Mouse (Mus musculus): ENCODE measurements around the gene Trim44.
A peak's percentile ranks its signal among the peaks of the same experiment; 100 is the strongest.

The Trim44 gene

DNA sequence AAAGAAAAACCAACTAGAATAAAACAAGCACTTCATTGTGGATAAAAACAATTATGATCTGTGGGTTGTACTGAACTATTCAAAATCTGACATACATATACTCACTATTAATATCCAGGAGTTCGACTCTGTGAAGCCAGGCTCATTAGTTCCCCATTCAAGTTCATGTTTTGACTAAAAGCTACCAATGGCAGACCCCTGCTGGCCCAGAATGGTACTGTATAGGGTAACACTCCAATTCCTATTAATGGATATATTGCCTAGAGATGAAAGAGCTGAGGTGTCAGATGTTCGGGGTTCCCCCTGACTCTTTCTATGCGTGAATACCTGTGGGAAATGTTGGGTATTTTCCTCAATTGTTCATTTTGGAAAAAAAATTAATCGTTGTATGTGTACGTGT is 117.6 kb downstream of the Trim44 start:
- peak; percentile 20 for DNase-seq (ENCODE audit: low spot score)

DNA sequence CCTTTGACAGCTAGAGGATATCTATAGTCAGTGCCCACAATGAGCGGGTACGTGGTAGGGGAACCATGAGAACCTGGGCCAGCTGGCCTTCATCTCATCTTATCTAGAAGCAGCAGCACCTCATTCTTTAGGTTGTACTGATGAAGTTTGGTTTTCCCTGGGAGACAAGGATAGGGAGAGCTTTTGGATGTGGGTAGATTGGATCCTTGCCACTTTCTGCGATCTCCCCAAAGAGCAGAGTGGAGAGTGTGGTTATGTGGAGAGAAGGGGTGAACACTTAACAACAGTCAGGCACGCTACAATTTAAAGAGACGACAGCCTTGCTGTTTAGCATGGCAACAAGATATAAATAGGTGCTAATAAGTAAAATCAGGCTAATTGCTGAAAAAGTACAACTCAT is 119.0 kb downstream of the Trim44 start:
- DNase-seq (ENCODE audit: low spot score), result no peak

DNA sequence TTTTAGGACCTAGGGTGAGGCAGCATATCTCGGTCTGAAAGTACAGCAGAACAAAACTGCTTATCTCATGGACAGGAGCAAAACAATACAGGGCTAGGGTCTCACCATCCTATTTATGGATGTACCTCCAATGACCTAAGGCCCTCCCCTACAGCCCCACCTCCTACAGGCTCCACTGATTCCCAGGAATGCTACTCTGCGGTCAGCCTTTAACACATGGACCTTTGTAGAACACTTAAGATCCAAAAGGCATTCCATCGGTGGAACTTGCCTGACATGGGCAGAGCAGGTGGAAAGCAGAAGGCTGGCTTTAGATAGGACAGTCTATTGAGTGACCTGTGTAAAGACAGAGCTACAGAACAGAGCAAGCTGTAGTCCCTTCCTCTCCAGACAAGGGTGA is 120.3 kb downstream of the Trim44 start:
- no peak for DNase-seq (ENCODE audit: low spot score)

DNA sequence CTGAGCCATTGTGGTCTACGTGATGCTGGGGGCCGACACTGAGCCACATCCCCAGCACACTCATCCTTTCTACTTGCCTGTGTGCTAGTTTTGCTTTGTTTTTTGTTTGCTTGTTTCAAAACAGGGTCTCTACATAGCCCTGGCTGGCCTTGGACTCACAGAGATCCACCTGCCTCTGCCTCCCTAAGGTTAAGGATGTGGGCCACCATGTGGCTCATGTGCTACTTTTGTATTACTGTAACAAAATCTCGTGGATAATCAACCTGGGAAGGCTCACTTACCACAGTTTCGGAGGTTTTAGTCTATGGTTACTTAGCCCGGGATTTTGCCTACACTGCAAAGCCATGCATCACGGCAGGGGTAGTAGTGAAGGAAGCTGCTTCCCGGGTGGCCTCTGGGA is 125.5 kb downstream of the Trim44 start:
- DNase-seq (ENCODE audit: low spot score), result no peak

DNA sequence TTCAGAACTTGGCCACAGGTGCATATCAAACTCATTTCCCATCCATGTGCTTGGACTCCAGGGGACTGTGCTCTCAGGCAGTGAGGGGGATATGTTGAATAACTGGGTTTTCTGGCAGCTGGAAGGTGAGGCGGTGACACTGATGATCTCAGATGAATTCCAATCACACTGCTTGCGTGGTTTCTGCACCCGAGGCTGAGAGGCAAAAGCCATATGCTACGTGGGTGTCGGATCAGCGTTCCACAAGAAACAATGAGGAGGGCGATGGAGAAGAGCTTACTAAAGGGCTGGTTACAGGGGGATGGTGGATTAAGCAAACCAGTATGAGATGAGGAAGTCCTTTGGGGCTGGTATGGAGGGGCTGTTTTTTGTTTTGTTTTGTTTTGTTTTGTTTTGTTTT is 127.8 kb downstream of the Trim44 start:
- no peak for DNase-seq (ENCODE audit: low spot score)

DNA sequence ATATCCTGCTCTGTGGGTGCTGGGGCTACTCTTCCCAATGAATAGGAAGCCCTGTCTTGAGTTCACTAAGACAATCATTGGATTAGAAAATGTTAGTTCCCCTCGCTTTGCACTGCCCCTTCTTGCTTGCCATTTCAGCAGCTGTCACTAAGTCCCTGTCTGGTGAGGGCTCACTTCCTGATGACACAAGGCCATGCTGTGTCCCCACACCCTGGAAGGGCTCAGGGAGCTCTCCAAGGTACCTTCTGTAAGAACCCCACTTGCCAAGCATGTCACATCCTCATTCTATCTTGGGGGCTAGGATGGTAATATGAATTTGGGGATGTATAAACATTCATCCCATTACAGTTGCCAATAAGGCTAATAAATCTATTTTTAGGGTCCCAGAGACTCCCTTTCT is 129.7 kb downstream of the Trim44 start:
- DNase-seq (ENCODE audit: low spot score), result no peak

DNA sequence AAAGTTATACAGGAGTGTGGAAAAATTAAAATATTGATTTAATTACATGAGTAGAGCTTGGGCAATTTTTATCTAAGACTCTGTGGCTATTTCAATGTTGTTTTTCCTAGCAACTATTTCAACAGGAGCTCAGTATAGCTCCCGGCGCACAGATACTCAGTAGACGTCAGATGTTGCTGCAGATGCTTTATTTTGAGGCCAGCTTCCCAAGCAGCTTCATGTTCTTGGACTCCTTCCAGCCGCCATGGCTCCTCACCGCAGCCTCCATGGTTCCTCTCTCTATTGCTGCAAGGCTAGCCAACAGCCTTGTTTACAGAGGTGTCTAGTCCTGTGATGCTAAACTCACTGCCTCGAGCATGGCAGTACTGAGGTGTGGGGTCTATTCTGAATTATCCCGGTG is 134.3 kb downstream of the Trim44 start:
- no peak for DNase-seq (ENCODE audit: low spot score)

DNA sequence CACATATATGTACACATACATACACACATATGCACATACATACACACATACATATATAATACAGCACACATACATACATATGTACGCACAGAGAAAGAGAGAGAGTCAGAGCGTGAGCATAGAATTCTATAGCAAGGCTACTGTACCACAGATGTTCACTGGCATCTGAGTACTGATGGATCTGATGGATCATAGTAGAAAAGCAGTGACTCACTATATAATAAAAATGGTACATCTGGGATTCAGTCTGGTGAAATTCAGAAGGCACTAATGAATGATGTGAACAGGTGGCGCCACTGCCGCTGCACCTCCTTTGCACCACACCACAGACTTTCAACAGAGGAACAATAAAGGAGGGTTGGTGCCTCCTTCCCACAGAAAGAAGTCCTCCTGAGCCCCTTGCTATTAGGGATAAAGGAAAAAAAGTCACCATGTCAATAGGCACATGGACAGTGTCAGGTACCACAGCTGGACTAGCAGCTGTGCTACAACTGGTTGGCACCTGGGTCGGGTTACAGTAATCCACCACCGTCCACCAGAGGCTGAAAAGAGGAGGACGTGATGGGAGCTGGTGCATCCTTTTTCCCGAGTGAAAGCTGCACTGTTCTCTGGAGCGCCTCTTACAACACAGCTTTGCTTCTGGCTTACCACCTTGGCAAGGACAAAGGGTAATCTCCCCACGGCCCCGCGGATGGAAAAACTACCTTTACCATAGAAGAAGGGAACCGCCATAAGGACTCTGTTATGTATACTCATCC is 139.9 kb downstream of the Trim44 start:
- DNase-seq (ENCODE audit: low spot score), result no peak

DNA sequence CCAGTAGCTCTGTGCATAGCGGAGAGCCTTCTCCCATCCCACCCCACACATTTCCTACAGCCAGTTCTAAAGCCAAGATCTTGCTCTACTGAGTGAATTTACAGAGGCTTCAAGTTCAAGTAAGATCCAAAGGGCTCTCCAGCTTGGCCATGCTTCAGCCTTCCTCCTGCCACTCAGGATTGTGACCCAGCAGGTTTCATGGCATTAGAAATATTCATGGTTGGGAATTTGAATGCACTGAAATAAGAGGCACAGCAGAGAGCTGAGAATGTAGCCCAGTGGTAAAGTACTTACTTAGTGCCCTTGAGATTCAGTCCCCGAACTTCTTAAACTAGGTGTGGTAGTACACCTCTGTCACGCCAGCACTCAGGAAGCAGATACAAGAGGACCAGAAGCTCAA is 140.7 kb downstream of the Trim44 start:
- no peak for DNase-seq (ENCODE audit: low spot score)

DNA sequence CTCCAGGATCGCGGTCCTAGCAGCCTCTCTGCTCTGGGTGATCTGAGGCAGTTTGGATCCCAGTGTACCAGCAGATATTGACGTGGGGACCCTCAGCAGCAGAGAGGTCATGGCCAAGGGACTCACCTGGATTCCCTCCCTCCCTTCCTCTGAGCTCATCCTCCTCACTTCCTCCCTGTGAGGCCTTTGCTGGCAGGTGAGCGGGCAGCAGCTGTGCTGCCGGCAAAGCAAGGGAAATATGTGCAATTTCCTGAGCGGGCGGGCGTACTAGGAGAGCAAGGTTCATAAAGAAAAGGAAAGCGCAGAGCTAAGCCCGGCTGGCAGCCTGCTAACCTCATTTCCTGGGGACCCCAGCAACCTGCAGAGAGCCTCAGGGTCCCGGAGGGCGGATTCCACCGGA is 148.5 kb downstream of the Trim44 start:
- no peak for DNase-seq (ENCODE audit: low spot score)

DNA sequence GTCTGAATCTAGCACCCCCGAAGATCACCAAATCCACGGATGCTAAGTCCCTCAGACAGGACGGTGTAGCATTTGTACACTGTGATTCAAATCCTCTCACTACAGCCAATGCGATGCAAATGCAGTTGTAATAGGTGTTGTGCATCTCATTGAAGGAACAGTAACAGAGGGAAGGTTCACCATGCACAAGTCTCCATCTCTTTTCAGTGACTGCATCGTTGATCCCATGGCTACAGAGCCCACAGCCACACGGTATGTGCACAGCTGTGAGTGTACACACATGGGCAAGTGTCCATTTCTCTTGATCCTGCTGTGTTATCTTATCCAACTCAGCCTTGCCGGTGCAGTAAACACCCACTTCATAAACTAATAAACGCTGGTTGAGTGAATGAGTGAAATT is 148.9 kb downstream of the Trim44 start:
- no peak for DNase-seq (ENCODE audit: low spot score)

DNA sequence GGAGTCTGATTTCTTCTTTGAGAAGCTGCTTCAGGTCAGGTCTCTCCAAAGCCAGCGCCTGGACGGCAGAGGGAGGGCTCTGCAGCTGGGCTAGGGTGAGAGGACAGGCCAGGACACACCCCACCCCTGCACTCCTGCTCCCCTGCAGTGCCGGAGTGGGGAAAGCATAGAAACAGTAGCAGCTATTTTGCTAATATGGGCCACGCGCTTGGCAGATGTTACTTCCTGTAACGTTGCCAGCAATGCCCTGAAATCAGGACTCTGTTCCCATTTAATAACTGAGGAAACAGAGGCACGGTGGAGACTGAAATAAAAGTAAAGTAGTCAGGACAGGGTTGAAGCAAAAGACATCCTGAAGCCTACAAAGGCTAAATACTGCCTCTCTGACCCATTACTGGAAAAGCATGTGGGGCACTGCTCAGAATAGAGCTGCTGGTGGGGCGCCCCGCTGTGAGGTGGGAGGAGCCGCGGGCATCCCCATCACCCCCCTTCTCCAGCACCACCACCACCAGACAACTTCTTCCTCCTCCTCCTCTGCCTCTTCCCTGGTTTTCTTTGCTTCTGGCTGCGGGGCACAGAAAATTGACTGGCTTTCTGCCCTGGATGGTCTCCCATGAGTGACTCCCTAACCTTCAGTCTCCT is 149.5 kb downstream of the Trim44 start:
- DNase-seq (ENCODE audit: low spot score), result no peak

DNA sequence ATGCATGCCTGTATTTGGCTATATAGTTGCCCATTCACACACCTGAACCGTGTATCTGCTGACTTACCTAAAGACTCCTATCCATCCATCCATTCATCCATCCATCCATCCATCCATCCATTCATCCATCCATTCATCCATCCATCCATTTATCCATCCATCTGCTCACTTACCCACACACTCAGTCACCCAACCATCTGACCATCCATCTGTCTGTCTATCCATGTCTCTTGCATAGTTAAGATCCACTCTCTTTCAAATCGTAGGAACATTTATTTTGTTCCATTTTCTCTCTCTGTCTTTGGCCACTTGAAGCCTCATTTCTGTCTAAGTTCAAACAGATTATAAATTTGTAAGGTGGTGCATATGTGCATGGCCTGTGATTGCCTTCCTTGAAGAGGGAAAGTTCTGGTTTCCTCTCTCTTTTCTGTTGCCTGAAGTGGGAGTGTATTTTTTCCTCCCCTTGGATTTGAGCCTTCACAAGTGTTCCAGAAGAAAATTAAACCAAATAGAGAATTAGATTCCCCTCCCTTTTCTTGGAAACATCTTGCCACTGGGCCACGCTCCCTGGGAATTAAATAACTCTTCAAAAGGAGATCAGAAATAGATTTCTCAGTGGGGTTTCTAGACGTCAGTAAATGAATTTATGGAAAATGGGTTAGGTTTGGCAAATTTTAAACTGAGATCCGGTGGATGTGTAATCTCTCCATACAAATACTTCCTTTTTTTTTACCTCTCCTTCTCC is 150.9 kb downstream of the Trim44 start:
- DNase-seq (ENCODE audit: low spot score), result no peak

DNA sequence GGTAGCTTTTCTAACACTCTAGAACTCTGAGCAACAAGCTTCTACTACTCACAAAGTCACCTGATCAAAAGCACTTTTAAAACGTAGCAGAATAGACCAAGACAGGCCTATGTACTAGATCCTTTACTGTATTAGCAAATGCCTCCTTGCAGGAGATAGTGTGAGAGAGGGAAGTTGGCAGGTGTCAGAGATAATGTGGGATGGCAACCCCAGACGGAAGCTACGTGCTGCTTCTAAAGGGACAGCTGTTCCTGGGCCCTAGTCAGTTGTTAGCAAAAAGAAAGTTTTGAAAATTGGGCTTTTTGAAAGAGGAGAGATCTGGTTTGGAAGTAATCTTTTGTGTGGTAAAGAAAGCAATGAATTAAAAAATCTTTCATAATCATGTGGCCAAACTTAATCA is 151.5 kb downstream of the Trim44 start:
- no peak for DNase-seq (ENCODE audit: low spot score)

DNA sequence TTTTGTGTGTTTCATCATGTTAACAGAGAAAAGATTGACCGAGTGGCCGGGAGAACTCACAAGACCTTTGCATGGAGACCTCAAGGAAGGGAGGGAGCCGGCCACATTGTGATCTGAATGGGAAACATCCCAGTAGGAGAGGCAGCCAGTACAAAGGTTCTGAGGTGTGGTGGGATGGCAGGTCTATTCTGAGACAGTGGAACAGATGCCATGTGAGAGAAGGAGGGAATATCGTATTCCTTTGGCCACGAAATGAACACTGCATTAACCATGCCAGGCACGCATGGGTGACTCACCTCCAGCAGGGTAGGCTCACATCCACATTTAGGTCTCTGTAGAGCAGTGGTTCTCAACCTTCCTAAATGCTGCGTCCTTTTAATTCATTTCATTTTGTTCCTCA is 154.4 kb downstream of the Trim44 start:
- no peak for DNase-seq (ENCODE audit: low spot score)

DNA sequence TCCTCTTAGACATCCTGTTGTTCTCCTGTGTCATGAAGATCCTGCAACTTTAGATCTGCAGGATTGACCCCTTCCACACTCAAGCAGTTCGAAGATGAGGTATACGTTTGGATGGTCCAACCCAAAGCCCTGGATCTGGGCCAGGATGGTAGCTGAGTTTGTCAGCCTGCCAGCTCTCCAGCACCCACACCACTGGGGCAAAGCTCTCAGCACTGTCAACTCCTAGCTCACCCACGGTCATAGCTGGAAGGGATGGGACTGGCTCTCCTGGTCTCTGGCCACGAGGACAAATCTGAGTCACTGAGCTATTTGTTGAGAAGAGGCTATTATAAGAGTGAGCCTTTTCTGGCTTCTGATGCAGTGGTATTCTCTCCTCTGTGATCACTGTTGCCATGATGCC is 155.0 kb downstream of the Trim44 start:
- DNase-seq (ENCODE audit: low spot score), result no peak

Data from spleen, adult 12 weeks (tissue).